Mouse (Mus musculus) stomach, postnatal 0 days (tissue): ENCODE measurements around the gene Kdm8. TPM values are rescaled to one million over a fixed set of nuclear protein-coding genes. Genes with fewer than 3 reads are reported as not detected.

Experiments
- ATAC-seq: fragments of 200-750 bp; cut with Nextera tagmentation; 2 replicates; pipeline ENCODE4 v1.8.0; 2017; ENCODE audit not compliant: low FRiP score, low TSS enrichment
- DNase-seq: peaks from one replicate; pipeline ENCODE4 v3.0.0-alpha.2; 2016; ENCODE audit warnings: low spot score
- H3K27ac ChIP-seq: fragments of 300-500 bp; sonication (generic); replicated peaks from 2 replicates; pipeline ENCODE4 v1.5.1; 2014; ENCODE audit warnings: mild to moderate bottlenecking, control low read depth
- H3K27me3 ChIP-seq: fragments of 300-500 bp; sonication (generic); 2 replicates; pipeline ENCODE4 v1.6.1; 2014; ENCODE audit warnings: low read length; ENCODE audit not compliant: control insufficient read depth, insufficient read depth
- H3K36me3 ChIP-seq: fragments of 300-500 bp; sonication (generic); 2 replicates; pipeline ENCODE4 v1.6.1; 2014; ENCODE audit warnings: low read length, mixed read lengths; ENCODE audit not compliant: control insufficient read depth, insufficient read depth
- H3K4me1 ChIP-seq: fragments of 300-500 bp; sonication (generic); replicated peaks from 2 replicates; pipeline ENCODE4 v1.6.1; 2014; ENCODE audit warnings: antibody characterized with exemption; ENCODE audit not compliant: control insufficient read depth, insufficient read depth
- H3K4me2 ChIP-seq: fragments of 300-500 bp; sonication (generic); replicated peaks from 2 replicates; pipeline ENCODE4 v1.6.1; 2014; ENCODE audit warnings: low read depth, mild to moderate bottlenecking, control low read depth, moderate library complexity
- H3K4me3 ChIP-seq: fragments of 300-500 bp; sonication (generic); 2 replicates; pipeline ENCODE4 v1.5.1; 2014; ENCODE audit warnings: low read depth, low read length, control low read depth
- H3K9ac ChIP-seq: fragments of 300-500 bp; sonication (generic); 2 replicates; pipeline ENCODE4 v1.6.1; 2014; ENCODE audit warnings: mild to moderate bottlenecking, low read length, control low read depth, mixed read lengths
- H3K9me3 ChIP-seq: fragments of 300-500 bp; sonication (generic); 2 replicates; pipeline ENCODE4 v1.6.1; 2016; ENCODE audit warnings: low read length; ENCODE audit not compliant: control insufficient read depth
- CTCF ChIP-seq: IDR thresholded peaks from 2 replicates; pipeline ENCODE4 v1.5.1; 2016; ENCODE audit warnings: antibody characterized with exemption, low read depth, mild to moderate bottlenecking, moderate library complexity
- EP300 ChIP-seq: optimal IDR thresholded peaks from 2 replicates; pipeline ENCODE3; 2016; ENCODE audit warnings: antibody characterized with exemption
- WGBS: fragments of 180-500 bp; shearing (Covaris S2); extraction: QIAGEN DNeasy Blood & Tissue Kit; methylation state at CpG from one replicate; pipeline ENCODE4 v1.1.7; 2014; 5-methylcytosine and 5-hydroxymethylcytosine counted together
- polyA plus RNA-seq: library from polyadenylated mRNA; unstranded; fragments of >200 nt; fragmentation: Nextera tagmentation; extraction: Ambion mirVana; gene quantifications from 2 replicates; pipeline ENCODE4 v1.2.1, GENCODE M21; 2015

Gene Kdm8
- polyA plus RNA-seq, 1 experiment from 2014 or later: 3.8 TPM

DNA sequence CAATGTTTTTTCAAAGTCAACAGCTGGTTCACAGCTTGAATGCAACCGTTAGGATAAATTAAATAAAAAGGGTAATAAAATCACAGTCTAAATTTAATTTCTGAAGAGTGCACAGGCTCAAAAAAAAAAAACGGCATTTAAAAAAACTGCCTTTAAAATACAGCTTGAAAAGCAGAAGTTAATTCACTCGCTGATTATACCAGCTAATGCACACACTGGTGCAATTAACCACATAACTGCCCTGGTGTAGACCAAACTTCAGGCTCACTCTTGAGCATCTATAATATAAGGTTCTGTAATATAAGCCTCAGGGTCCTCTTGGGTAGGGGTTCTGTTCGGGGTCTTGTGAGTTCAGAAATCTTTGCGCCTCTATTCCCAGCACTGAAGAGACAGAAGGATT lies 27.7 kb upstream of the Kdm8 start:
- Histone ChIP-seq H3K27me3 (no peaks in the 10 kb centered on the region), H3K9ac (no peak overlapping the region), H3K9me3 (no peaks in the 10 kb centered on the region), H3K27ac (no peak overlapping the region), H3K36me3 (no peaks in the 10 kb centered on the region), H3K4me2 (no peak overlapping the region), H3K4me1 (no peaks in the 10 kb centered on the region), H3K4me3 (no peak overlapping the region)
- ATAC-seq: no peak
- WGBS: 69% methylated on average over 5 of the region's 5 CpGs
- no peak for DNase-seq
- TF ChIP-seq EP300 (no peak), CTCF (no peak)

GRCm38 (mm10) chr7:125418413-125418812 lies 26.1 kb upstream of the Kdm8 start:
- DNase-seq: peak; percentile 29
- WGBS: 19% methylated on average over 3 of the region's 3 CpGs

DNA sequence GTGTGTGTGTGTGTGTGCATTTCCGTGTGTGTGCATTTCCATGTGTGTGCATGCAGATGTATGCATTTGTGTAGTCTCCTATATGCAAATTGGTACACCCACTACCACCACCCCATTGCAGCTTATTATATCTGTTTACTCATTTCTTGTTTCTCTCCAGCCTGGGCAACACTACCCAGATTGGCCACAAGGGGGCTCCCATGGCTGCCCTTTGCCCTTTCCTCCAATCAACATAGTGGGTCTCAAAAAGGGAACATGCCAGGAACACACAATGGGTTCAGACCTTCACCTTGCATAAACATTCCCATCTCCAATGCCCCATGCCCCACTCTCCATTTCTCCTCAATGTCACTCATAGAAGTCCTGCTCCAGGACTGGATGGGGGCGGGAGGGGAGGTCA lies 24.3 kb upstream of the Kdm8 start:
- H3K4me3 ChIP-seq: no peak overlapping the region
- no peaks in the 10 kb centered on the region for H3K27me3 ChIP-seq
- 54% methylated on average over 2 of the region's 2 CpGs for WGBS
- H3K4me1 ChIP-seq: no peaks in the 10 kb centered on the region
- no peak overlapping the region for H3K4me2 ChIP-seq
- H3K9ac ChIP-seq: no peak overlapping the region
- TF ChIP-seq EP300: no peak
- TF ChIP-seq CTCF: peak; percentile 78
- ATAC-seq (no peak), DNase-seq (peak; percentile 46)
- H3K9me3 ChIP-seq: no peaks in the 10 kb centered on the region
- H3K27ac ChIP-seq: no peak overlapping the region
- no peaks in the 10 kb centered on the region for H3K36me3 ChIP-seq

More at GRCm38 (mm10) chr7:125418413-125418812, 26.1 kb upstream of the Kdm8 start:
- TF ChIP-seq CTCF: no peak
- TF ChIP-seq EP300: no peak
- no peak overlapping the region for H3K4me2 ChIP-seq
- no peak overlapping the region for H3K27ac ChIP-seq
- no peaks in the 10 kb centered on the region for H3K4me1 ChIP-seq
- peak; percentile 49; the same call in 1 of the 2 replicates for ATAC-seq
- H3K36me3 ChIP-seq: no peaks in the 10 kb centered on the region
- H3K9ac ChIP-seq: no peak overlapping the region
- H3K27me3 ChIP-seq: no peaks in the 10 kb centered on the region
- H3K4me3 ChIP-seq: no peak overlapping the region
- H3K9me3 ChIP-seq: no peaks in the 10 kb centered on the region

GRCm38 (mm10) chr7:125421911-125422310 lies 22.6 kb upstream of the Kdm8 start:
- 88% methylated on average over 1 of the region's 2 CpGs for WGBS
- TF ChIP-seq EP300: no peak
- TF ChIP-seq CTCF: no peak

GRCm38 (mm10) chr7:125423056-125423455 lies 21.4 kb upstream of the Kdm8 start:
- no peak overlapping the region for H3K27ac ChIP-seq
- H3K27me3 ChIP-seq: no peaks in the 10 kb centered on the region
- TF ChIP-seq EP300 (no peak), CTCF (no peak)
- no peak overlapping the region for H3K4me3 ChIP-seq
- 68% methylated on average over 3 of the region's 3 CpGs for WGBS
- ATAC-seq (no peak), DNase-seq (no peak)
- no peak overlapping the region for H3K4me2 ChIP-seq
- no peak overlapping the region for H3K9ac ChIP-seq
- no peaks in the 10 kb centered on the region for H3K9me3 ChIP-seq
- H3K4me1 ChIP-seq: no peaks in the 10 kb centered on the region
- H3K36me3 ChIP-seq: no peaks in the 10 kb centered on the region

More at GRCm38 (mm10) chr7:125421911-125422310, 22.6 kb upstream of the Kdm8 start:
- H3K9me3 ChIP-seq: no peaks in the 10 kb centered on the region
- no peaks in the 10 kb centered on the region for H3K36me3 ChIP-seq
- H3K4me3 ChIP-seq: no peak overlapping the region
- H3K9ac ChIP-seq: no peak overlapping the region
- H3K27ac ChIP-seq: no peak overlapping the region
- H3K27me3 ChIP-seq: no peaks in the 10 kb centered on the region
- no peak overlapping the region for H3K4me2 ChIP-seq
- H3K4me1 ChIP-seq: no peaks in the 10 kb centered on the region
- DNase-seq (no peak), ATAC-seq (no peak)

DNA sequence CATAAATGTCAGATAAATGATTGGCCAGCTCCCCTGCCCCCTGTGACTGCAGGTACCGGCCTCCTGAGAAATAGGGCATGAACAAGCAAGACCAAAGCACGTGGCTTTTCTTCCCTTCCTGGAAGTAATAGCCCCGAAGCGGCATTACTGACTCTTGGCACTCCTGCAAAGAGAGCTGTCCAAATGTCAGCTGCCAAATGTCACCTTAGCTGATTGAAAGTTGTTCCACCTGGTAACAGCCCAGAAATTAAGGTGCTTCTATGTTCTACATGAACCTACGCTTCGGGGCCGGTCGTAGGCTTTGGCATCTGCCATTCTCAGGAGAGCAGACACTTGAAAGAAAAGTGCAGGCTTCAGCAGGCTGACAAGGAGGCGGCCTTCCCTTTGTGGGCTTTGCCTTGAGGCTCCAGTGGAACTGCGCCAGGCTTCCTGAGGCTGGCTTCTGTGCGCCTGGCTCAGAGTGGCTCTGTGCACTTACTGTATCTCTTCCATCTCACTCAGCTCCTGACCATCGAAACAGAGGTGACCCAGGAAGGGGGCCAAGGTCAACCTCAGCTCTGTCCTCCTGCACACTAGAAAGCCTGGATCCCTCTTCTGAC lies 16.9 kb upstream of the Kdm8 start:
- DNase-seq: no peak
- H3K36me3 ChIP-seq: no peaks in the 10 kb centered on the region
- TF ChIP-seq EP300 (no peak), CTCF (no peak)

More for the DNA sequence above, 16.9 kb upstream of the Kdm8 start:
- H3K27me3 ChIP-seq: no peaks in the 10 kb centered on the region
- no peak overlapping the region for H3K9ac ChIP-seq
- 62% methylated on average over 12 of the region's 12 CpGs for WGBS
- no peak overlapping the region for H3K27ac ChIP-seq
- H3K4me1 ChIP-seq: no peaks in the 10 kb centered on the region
- ATAC-seq: peak; percentile 47; the same call in 1 of the 2 replicates
- no peak overlapping the region for H3K4me3 ChIP-seq
- no peak overlapping the region for H3K4me2 ChIP-seq
- H3K9me3 ChIP-seq: no peaks in the 10 kb centered on the region
